Mouse (Mus musculus): ENCODE results near the gene Sertad1. TPM values are rescaled to one million over a fixed set of nuclear protein-coding genes. Genes with fewer than 3 reads are reported as not detected.

Gene Sertad1
- polyA plus RNA-seq, 1 experiment from 2014 or later = 36.0 TPM

- no peak for ATAC-seq
- Histone ChIP-seq H3K36me3 (0 out of 2 replicates have a peak, but pooled peaks cover 8% of the 10 kb centered on the region), H3K4me1 (replicated peaks) (0 out of 2 replicates have a peak, but pooled peaks cover 2% of the 10 kb centered on the region), H3K9ac (no peak overlapping the region), H3K9me3 (no peaks in the 10 kb centered on the region), H3K27ac (no peak overlapping the region), H3K27me3 (replicated peaks) (no peaks in the 10 kb centered on the region), H3K4me2 (replicated peaks) (no peak overlapping the region), H3K4me3 (replicated peaks) (no peak overlapping the region)
- WGBS = 80% methylated on average over 6 of the region's 6 CpGs
These were observed 49.9 kb downstream of the Sertad1 start for GRCm38 (mm10) chr7:27536618-27537017.

- Histone ChIP-seq H3K4me1 (replicated peaks) (0 out of 2 replicates have a peak, but pooled peaks cover 3% of the 10 kb centered on the region), H3K9me3 (no peaks in the 10 kb centered on the region), H3K36me3 (0 out of 2 replicates have a peak, but pooled peaks cover 2% of the 10 kb centered on the region), H3K27me3 (replicated peaks) (no peaks in the 10 kb centered on the region), H3K27ac (no peak overlapping the region), H3K4me2 (replicated peaks) (no peak overlapping the region), H3K9ac (no peak overlapping the region), H3K4me3 (replicated peaks) (no peak overlapping the region)
- 81% methylated on average over 8 of the region's 8 CpGs for WGBS
- ATAC-seq = no peak
These were observed 51.3 kb downstream of the Sertad1 start for GRCm38 (mm10) chr7:27537998-27538397.

- Histone ChIP-seq H3K9ac (no peak overlapping the region), H3K4me2 (replicated peaks) (no peak overlapping the region), H3K4me1 (replicated peaks) (peaks cover 4% of the 10 kb centered on the region; the same call in 1 of the 2 replicates), H3K36me3 (0 out of 2 replicates have a peak, but pooled peaks cover 2% of the 10 kb centered on the region), H3K9me3 (no peaks in the 10 kb centered on the region), H3K27ac (no peak overlapping the region), H3K4me3 (replicated peaks) (no peak overlapping the region), H3K27me3 (replicated peaks) (no peaks in the 10 kb centered on the region)
- ATAC-seq = no peak
- 82% methylated on average over 2 of the region's 2 CpGs for WGBS
These were observed 52.1 kb downstream of the Sertad1 start for GRCm38 (mm10) chr7:27538797-27539196.

Other genes starting within 250 kb of the Sertad1 start
- 16.2 and 16.5 TPM in 2 replicates for gene Numbl, start 228.5 kb upstream of the Sertad1 start, polyA plus RNA-seq (2015; fragmentation: Nextera tagmentation; extraction: Ambion mirVana)
- 75.9 and 92.8 TPM in 2 replicates for gene Ltbp4, start 149.2 kb upstream of the Sertad1 start, polyA plus RNA-seq (2015; fragmentation: Nextera tagmentation; extraction: Ambion mirVana)
- gene Shkbp1, start 130.9 kb upstream of the Sertad1 start, polyA plus RNA-seq (2015; fragmentation: Nextera tagmentation; extraction: Ambion mirVana) = 35.0 and 35.5 TPM in 2 replicates
- gene Gm20479, start 129.5 kb upstream of the Sertad1 start, polyA plus RNA-seq (2015; fragmentation: Nextera tagmentation; extraction: Ambion mirVana) = 1.8 TPM in 1 of 2 replicates, not detected in the other
- 0.33 and 0.38 TPM in 2 replicates for gene Sptbn4, start 39.2 kb upstream of the Sertad1 start, polyA plus RNA-seq (2015; fragmentation: Nextera tagmentation; extraction: Ambion mirVana)
- gene Blvrb, start 38.9 kb upstream of the Sertad1 start, polyA plus RNA-seq (2015; fragmentation: Nextera tagmentation; extraction: Ambion mirVana) = 60.4 and 77.5 TPM in 2 replicates
- 25.7 and 27.0 TPM in 2 replicates for gene Sertad3, start 13.1 kb upstream of the Sertad1 start, polyA plus RNA-seq (2015; fragmentation: Nextera tagmentation; extraction: Ambion mirVana)
- gene Prx, start 12.4 kb downstream of the Sertad1 start, polyA plus RNA-seq (2015; fragmentation: Nextera tagmentation; extraction: Ambion mirVana) = 2.7 and 3.2 TPM in 2 replicates
- 0.35 and 0.54 TPM in 2 replicates for gene Hipk4, start 36.4 kb downstream of the Sertad1 start, polyA plus RNA-seq (2015; fragmentation: Nextera tagmentation; extraction: Ambion mirVana)
- 64.5 and 65.0 TPM in 2 replicates for gene Pld3, start 66.3 kb downstream of the Sertad1 start, polyA plus RNA-seq (2015; fragmentation: Nextera tagmentation; extraction: Ambion mirVana)
- 21.7 and 24.1 TPM in 2 replicates for gene 2310022A10Rik, start 66.3 kb downstream of the Sertad1 start, polyA plus RNA-seq (2015; fragmentation: Nextera tagmentation; extraction: Ambion mirVana)
- 68.4 and 71.1 TPM in 2 replicates for gene Akt2, start 104.6 kb downstream of the Sertad1 start, polyA plus RNA-seq (2015; fragmentation: Nextera tagmentation; extraction: Ambion mirVana)
- 2.3 and 2.5 TPM in 2 replicates for gene Ttc9b, start 167.0 kb downstream of the Sertad1 start, polyA plus RNA-seq (2015; fragmentation: Nextera tagmentation; extraction: Ambion mirVana)
- gene Map3k10, start 187.7 kb downstream of the Sertad1 start, polyA plus RNA-seq (2015; fragmentation: Nextera tagmentation; extraction: Ambion mirVana) = 5.6 and 5.8 TPM in 2 replicates
- 2.8 and 3.3 TPM in 2 replicates for gene Zfp607b, start 202.4 kb downstream of the Sertad1 start, polyA plus RNA-seq (2015; fragmentation: Nextera tagmentation; extraction: Ambion mirVana)
- 24.3 and 25.0 TPM in 2 replicates for gene Zfp60, start 244.5 kb downstream of the Sertad1 start, polyA plus RNA-seq (2015; fragmentation: Nextera tagmentation; extraction: Ambion mirVana)